Mouse (Mus musculus) cerebellum, adult 18-20 months (tissue): ENCODE measurements around the gene Tmem205.

Experiments used
- DNase-seq, 2 experiments: peaks; one replicate each; pipeline ENCODE4 v3.0.0; 2021

The Tmem205 gene

GRCm38 (mm10) chr9:21909474-21910223 lies 17.7 kb downstream of the Tmem205 start:
- DNase-seq: peak; percentile 28 to 52

GRCm38 (mm10) chr9:21908216-21908615 lies 19.1 kb downstream of the Tmem205 start:
- no peak for DNase-seq

GRCm38 (mm10) chr9:21904031-21904430 lies 23.3 kb downstream of the Tmem205 start:
- no peak for DNase-seq

- peak; percentile 77 for DNase-seq
Observed at GRCm38 (mm10) chr9:21901223-21901820, 26.0 kb downstream of the Tmem205 start.

- no peak for DNase-seq
Observed at GRCm38 (mm10) chr9:21889229-21889628, 38.1 kb downstream of the Tmem205 start.

- DNase-seq: no peak
Observed at GRCm38 (mm10) chr9:21876601-21877000, 50.8 kb downstream of the Tmem205 start.

- DNase-seq: no peak
Observed at GRCm38 (mm10) chr9:21872204-21872603, 55.2 kb downstream of the Tmem205 start.
